Mouse (Mus musculus) monocyte, adult 2 months (primary cell): Measurements from ENCODE around the gene Ltbp4.

ENCODE experiments used
- DNase-seq, 2 experiments: peaks; one replicate each; pipeline ENCODE4 v3.0.0; 2022; ENCODE audit warnings: low spot score in 2 of 2, low read depth in 1 of 2

Gene Ltbp4

GRCm38 (mm10) chr7:27302172-27302571 is 35.3 kb downstream of the Ltbp4 start:
- peak in 1 of 2 experiments; percentile 12 for DNase-seq

- DNase-seq: no peak
These were observed 36.7 kb downstream of the Ltbp4 start for GRCm38 (mm10) chr7:27300801-27301200.

- no peak for DNase-seq
These were observed 37.1 kb downstream of the Ltbp4 start for GRCm38 (mm10) chr7:27300351-27300750.

- DNase-seq: no peak
These were observed 38.7 kb downstream of the Ltbp4 start for GRCm38 (mm10) chr7:27298816-27299215.

GRCm38 (mm10) chr7:27298033-27298610 is 39.4 kb downstream of the Ltbp4 start:
- DNase-seq: no peak

GRCm38 (mm10) chr7:27296518-27296917 is 41.0 kb downstream of the Ltbp4 start:
- DNase-seq: no peak

GRCm38 (mm10) chr7:27295956-27296355 is 41.5 kb downstream of the Ltbp4 start:
- no peak for DNase-seq

GRCm38 (mm10) chr7:27291795-27292466 is 45.6 kb downstream of the Ltbp4 start:
- no peak for DNase-seq

GRCm38 (mm10) chr7:27290555-27290954 is 46.9 kb downstream of the Ltbp4 start:
- no peak for DNase-seq

GRCm38 (mm10) chr7:27288732-27289131 is 48.8 kb downstream of the Ltbp4 start:
- no peak for DNase-seq

- DNase-seq: peak in 1 of 2 experiments; percentile 15
These were observed 51.8 kb downstream of the Ltbp4 start for GRCm38 (mm10) chr7:27285698-27286066.

GRCm38 (mm10) chr7:27284865-27285697 is 52.4 kb downstream of the Ltbp4 start:
- DNase-seq: no peak

- no peak for DNase-seq
These were observed 55.3 kb downstream of the Ltbp4 start for GRCm38 (mm10) chr7:27282225-27282624.

- DNase-seq: no peak
These were observed 55.8 kb downstream of the Ltbp4 start for GRCm38 (mm10) chr7:27281717-27282116.

GRCm38 (mm10) chr7:27277191-27277590 is 60.3 kb downstream of the Ltbp4 start:
- DNase-seq: no peak

GRCm38 (mm10) chr7:27276021-27276420 is 61.5 kb downstream of the Ltbp4 start:
- DNase-seq: no peak

- no peak for DNase-seq
These were observed 62.6 kb downstream of the Ltbp4 start for GRCm38 (mm10) chr7:27274916-27275315.

GRCm38 (mm10) chr7:27273739-27274351 is 63.6 kb downstream of the Ltbp4 start:
- DNase-seq: no peak

- no peak for DNase-seq
These were observed 66.1 kb downstream of the Ltbp4 start for GRCm38 (mm10) chr7:27271423-27271822.

GRCm38 (mm10) chr7:27266515-27267128 is 70.9 kb downstream of the Ltbp4 start:
- DNase-seq: no peak

GRCm38 (mm10) chr7:27264761-27265160 is 72.7 kb downstream of the Ltbp4 start:
- DNase-seq: no peak
